Mouse (Mus musculus) midbrain, embryonic 12.5 days (tissue): ENCODE measurements around the gene Brms1. TPM values are rescaled to one million over a fixed set of nuclear protein-coding genes. Genes with fewer than 3 reads are reported as not detected.

Experiments used
- ATAC-seq: fragments of 200-750 bp; cut with Nextera tagmentation; 2 replicates; pipeline ENCODE4 v1.8.0; 2017; ENCODE audit warnings: low read depth, moderate TSS enrichment, moderate library complexity; ENCODE audit not compliant: low FRiP score
- H3K27ac ChIP-seq: fragments of 300-500 bp; sonication (generic); replicated peaks from 2 replicates; pipeline ENCODE4 v1.5.1; 2016; ENCODE audit warnings: mild to moderate bottlenecking
- H3K27me3 ChIP-seq: fragments of 300-500 bp; sonication (generic); 2 replicates; pipeline ENCODE4 v1.6.1; 2016; ENCODE audit warnings: mild to moderate bottlenecking
- H3K36me3 ChIP-seq: fragments of 300-500 bp; sonication (generic); 2 replicates; pipeline ENCODE4 v1.6.1; 2016
- H3K4me1 ChIP-seq: fragments of 300-500 bp; sonication (generic); 2 replicates; pipeline ENCODE4 v1.6.1; 2016
- H3K4me2 ChIP-seq: fragments of 300-500 bp; sonication (generic); replicated peaks from 2 replicates; pipeline ENCODE4 v1.6.1; 2016; ENCODE audit warnings: mild to moderate bottlenecking, moderate library complexity
- H3K4me3 ChIP-seq: fragments of 300-500 bp; sonication (generic); 2 replicates; pipeline ENCODE4 v1.5.1; 2016; ENCODE audit warnings: mild to moderate bottlenecking
- H3K9ac ChIP-seq: fragments of 300-500 bp; sonication (generic); replicated peaks from 2 replicates; pipeline ENCODE4 v1.6.1; 2016; ENCODE audit warnings: mild to moderate bottlenecking, moderate library complexity
- H3K9me3 ChIP-seq: fragments of 300-500 bp; sonication (generic); 2 replicates; pipeline ENCODE4 v1.6.1; 2016; ENCODE audit warnings: mild to moderate bottlenecking
- WGBS: fragments of 180-500 bp; shearing (Covaris S2); methylation state at CpG from one replicate; pipeline ENCODE4 v1.1.7; 2016; 5-methylcytosine and 5-hydroxymethylcytosine counted together
- polyA plus RNA-seq: library from polyadenylated mRNA; unstranded; fragments of >200 nt; fragmentation: Nextera tagmentation; extraction: Ambion mirVana; gene quantifications from 2 replicates; pipeline ENCODE4 v1.2.1, GENCODE M21; 2016

Brms1 gene
- polyA plus RNA-seq, 1 experiment from 2014 or later, result 63.7 TPM

DNA sequence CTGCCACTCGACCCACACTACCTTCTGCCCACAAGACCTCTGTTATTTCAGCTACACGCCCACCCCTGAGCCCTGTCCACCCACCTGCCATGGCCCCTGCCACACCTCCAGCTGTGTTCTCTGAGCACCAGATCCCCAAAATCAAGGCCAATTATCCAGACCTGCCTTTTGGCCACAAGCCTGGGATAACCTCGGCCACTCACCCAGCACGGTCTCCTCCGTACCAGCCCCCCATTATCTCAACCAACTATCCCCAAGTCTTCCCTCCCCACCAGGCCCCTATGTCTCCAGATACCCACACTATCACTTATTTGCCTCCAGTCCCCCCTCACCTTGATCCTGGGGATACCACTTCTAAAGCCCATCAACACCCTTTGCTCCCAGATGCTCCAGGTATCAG is 28.3 kb downstream of the Brms1 start:
- Histone ChIP-seq H3K36me3 (no peaks in the 10 kb centered on the region), H3K4me3 (no peak overlapping the region), H3K9me3 (no peaks in the 10 kb centered on the region), H3K4me1 (peaks cover 57% of the 10 kb centered on the region), H3K27me3 (peaks cover 82% of the 10 kb centered on the region), H3K4me2 (no peak overlapping the region; the same call in 1 of the 2 replicates), H3K27ac (no peak overlapping the region), H3K9ac (no peak overlapping the region)
- 88% methylated on average over 5 of the region's 5 CpGs for WGBS
- ATAC-seq, result no peak

DNA sequence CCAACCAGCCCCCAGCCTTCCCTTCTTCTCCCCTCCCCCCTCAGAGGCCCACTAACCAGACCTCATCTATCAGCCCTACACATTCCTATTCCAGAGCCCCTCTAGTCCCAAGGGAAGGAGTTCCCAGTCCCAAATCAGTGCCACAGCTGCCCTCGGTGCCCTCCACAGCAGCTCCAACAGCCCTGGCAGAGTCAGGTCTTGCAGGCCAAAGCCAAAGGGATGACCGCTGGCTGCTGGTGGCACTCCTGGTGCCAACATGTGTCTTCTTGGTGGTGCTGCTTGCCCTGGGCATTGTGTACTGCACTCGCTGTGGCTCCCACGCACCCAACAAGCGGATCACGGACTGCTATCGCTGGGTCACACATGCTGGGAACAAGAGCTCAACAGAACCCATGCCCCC is 28.8 kb downstream of the Brms1 start:
- no peak for ATAC-seq
- Histone ChIP-seq H3K4me2 (peak overlapping the region; percentile 17; the same call in 1 of the 2 replicates), H3K27me3 (peaks cover 82% of the 10 kb centered on the region), H3K36me3 (no peaks in the 10 kb centered on the region), H3K27ac (no peak overlapping the region), H3K9me3 (no peaks in the 10 kb centered on the region), H3K4me3 (no peak overlapping the region), H3K4me1 (peaks cover 57% of the 10 kb centered on the region), H3K9ac (no peak overlapping the region)
- WGBS, result 76% methylated on average over 7 of the region's 7 CpGs

GRCm38 (mm10) chr19:5071077-5071476 is 29.9 kb downstream of the Brms1 start:
- 7% methylated on average over 11 of the region's 11 CpGs for WGBS
- peaks cover 76% of the 10 kb centered on the region for H3K27me3 ChIP-seq

DNA sequence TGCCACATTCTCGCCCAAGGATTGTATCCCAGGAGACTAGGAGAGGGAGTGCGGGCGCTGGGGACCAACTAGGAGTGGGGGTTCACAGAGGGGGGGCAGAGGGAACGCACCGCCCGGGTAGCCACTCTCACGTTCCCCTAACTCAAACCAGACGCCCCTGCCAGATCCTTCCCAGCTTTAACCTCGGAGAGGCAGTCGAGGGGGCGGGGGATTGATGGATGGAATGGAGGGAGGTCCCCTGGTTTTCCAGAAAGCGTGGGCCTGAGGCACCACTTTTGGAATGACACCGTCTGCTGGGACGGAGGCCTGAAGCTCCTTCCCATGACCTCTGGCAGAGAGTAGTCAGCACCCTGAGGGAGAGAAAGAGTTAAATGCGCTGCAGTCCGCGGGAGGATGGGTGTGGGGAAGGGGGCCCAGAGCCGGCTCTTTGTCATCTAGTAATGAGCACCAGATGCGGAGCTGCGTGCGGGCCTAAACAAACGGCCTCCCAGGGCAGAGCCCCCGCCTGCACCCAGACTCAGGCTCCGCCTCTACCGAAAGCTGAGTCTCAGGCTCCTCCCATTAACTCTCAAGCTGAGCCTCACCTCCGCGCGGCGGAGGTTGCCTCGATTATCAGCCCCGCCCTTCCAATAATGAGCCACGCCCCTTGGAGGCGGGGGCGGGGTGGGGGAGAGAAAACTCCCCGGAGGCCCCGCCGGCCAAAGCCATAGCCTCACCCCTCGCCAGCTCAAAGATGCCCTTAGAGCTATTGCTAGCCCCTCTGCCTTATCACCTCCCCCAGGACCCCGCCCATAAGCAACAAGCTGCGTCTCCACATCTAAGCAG is 30.6 kb downstream of the Brms1 start:
- Histone ChIP-seq H3K27ac (peak overlapping the region; percentile 66), H3K9me3 (no peaks in the 10 kb centered on the region), H3K9ac (peak overlapping the region; percentile 54), H3K4me2 (peak overlapping the region; percentile 67), H3K4me3 (peak overlapping the region; percentile 40), H3K36me3 (no peaks in the 10 kb centered on the region), H3K4me1 (peaks cover 57% of the 10 kb centered on the region), H3K27me3 (peaks cover 69% of the 10 kb centered on the region)
- 1% methylated on average over 39 of the region's 40 CpGs for WGBS
- ATAC-seq, result peak; percentile 85

More at GRCm38 (mm10) chr19:5071077-5071476, 29.9 kb downstream of the Brms1 start:
- no peak for ATAC-seq
- H3K4me2 ChIP-seq, result peak overlapping the region; percentile 67
- peak overlapping the region; percentile 66 for H3K27ac ChIP-seq
- peak overlapping the region; percentile 40 for H3K4me3 ChIP-seq
- H3K4me1 ChIP-seq, result peaks cover 57% of the 10 kb centered on the region
- peak overlapping the region; percentile 54 for H3K9ac ChIP-seq
- no peaks in the 10 kb centered on the region for H3K9me3 ChIP-seq
- no peaks in the 10 kb centered on the region for H3K36me3 ChIP-seq

DNA sequence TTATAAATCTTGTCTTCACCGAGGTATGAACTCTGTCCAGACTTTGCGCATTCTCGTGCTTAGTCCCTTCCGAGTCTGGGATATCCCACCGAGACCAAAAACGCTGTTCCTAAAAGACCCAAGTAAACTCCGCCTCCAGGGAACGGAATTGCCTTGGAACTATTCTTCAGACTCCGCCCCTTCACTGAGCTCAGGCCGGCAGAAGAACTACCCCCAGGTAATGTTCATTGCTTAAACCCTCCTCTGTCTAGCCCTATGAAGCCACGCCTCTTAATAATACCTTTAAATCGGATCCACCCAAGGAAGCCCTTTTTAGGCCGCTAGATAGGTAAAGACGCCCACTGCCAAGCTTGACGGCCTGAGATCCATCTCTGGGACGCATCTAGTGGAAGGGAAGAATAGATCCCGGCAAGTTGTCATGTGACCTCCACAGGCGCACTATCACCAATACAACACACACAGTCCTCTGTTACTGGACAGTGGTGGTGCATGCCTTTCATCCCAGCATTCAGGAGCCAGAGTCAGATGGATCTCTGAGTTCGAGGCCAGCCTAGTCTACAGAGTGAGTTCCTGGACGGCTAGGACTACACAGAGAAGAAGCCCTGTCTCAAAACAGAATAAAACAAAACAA is 31.4 kb downstream of the Brms1 start:
- Histone ChIP-seq H3K4me1 (peaks cover 49% of the 10 kb centered on the region), H3K9me3 (no peaks in the 10 kb centered on the region), H3K4me3 (peak overlapping the region; percentile 40), H3K36me3 (no peaks in the 10 kb centered on the region), H3K27me3 (peaks cover 61% of the 10 kb centered on the region), H3K27ac (0 out of 2 replicates have a peak overlapping the region, but pooled peaks have one; percentile 66), H3K9ac (peak overlapping the region; percentile 54), H3K4me2 (peak overlapping the region; percentile 67)
- WGBS, result 3% methylated on average over 20 of the region's 20 CpGs
- ATAC-seq, result peak; percentile 11

DNA sequence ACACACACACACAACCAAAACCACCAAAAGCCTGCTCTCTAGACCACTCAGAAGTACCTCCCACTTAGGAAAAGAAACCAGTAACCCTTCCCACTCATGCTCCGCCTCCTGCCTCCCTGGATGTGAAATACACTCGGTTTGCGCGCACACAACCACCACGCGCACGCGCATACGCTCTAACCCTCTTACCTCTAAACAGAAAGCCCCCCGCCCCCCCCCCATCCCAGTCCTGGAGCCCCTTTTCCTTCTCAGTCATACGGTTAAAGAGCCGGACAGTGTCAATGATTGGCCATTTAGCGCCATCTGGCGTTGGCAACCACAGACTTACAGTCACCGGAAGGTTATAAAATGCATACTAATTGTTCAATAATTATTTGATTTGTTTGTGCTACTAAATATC is 31.9 kb downstream of the Brms1 start:
- peaks cover 56% of the 10 kb centered on the region for H3K27me3 ChIP-seq
- no peak overlapping the region for H3K9ac ChIP-seq
- no peak overlapping the region for H3K27ac ChIP-seq
- H3K9me3 ChIP-seq, result no peaks in the 10 kb centered on the region
- H3K4me3 ChIP-seq, result peak overlapping the region; percentile 40
- peak; percentile 17; the same call in 1 of the 2 replicates for ATAC-seq
- 2% methylated on average over 15 of the region's 15 CpGs for WGBS
- peak overlapping the region; percentile 67 for H3K4me2 ChIP-seq
- H3K4me1 ChIP-seq, result peaks cover 44% of the 10 kb centered on the region
- no peaks in the 10 kb centered on the region for H3K36me3 ChIP-seq

DNA sequence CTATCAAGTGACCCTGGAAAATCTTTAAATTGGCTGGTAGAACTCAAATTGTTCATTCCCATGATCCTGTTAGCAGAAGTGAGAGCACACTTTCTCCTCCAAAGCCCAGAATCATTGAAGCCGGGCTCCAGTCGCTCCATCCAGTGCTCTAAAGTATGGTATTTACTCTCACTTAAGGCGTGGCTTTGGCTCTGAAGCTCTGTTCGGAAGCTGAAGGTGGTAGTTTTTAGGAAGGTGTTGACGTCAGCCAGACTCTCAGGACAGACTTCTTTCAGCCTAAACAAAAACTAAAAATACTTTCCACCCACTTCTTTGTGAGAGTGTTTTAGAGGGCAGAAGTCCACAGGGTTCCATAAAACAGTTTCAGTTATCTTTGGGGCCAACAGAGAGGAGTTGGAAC is 32.4 kb downstream of the Brms1 start:
- Histone ChIP-seq H3K4me2 (no peak overlapping the region), H3K27ac (no peak overlapping the region), H3K36me3 (no peaks in the 10 kb centered on the region), H3K9ac (no peak overlapping the region), H3K27me3 (peaks cover 55% of the 10 kb centered on the region), H3K4me1 (peaks cover 39% of the 10 kb centered on the region), H3K9me3 (no peaks in the 10 kb centered on the region), H3K4me3 (no peak overlapping the region)
- WGBS, result 51% methylated on average over 5 of the region's 5 CpGs
- ATAC-seq, result no peak

- no peak overlapping the region for H3K9ac ChIP-seq
- H3K4me2 ChIP-seq, result no peak overlapping the region
- H3K27me3 ChIP-seq, result peaks cover 64% of the 10 kb centered on the region
- H3K36me3 ChIP-seq, result no peaks in the 10 kb centered on the region
- H3K27ac ChIP-seq, result no peak overlapping the region
- H3K4me1 ChIP-seq, result no peaks in the 10 kb centered on the region
- 95% methylated on average over 1 of the region's 1 CpGs for WGBS
- no peak for ATAC-seq
- H3K4me3 ChIP-seq, result no peak overlapping the region
- H3K9me3 ChIP-seq, result no peaks in the 10 kb centered on the region
Measured at GRCm38 (mm10) chr19:5079279-5079678, 38.1 kb downstream of the Brms1 start.

DNA sequence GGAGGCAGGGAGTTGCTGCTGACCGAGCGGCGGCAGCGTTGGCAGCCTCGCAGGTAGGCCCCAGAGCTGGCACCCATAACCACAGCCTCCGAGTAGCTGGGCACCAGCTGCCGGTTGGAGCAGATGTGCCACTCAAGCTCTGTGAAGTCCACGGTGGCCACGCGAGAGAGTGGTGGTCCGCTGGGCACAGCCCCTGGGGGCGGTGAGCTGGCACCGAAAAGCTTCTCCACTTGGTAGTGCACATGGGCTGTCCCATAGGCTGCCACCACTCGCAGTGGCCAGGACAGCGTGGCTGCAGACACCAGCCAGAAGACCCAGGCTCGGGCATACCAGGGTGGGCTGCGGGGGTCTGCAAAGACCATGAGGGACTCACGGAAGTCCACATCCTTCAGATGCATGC is 40.9 kb downstream of the Brms1 start:
- H3K36me3 ChIP-seq, result no peaks in the 10 kb centered on the region
- H3K4me2 ChIP-seq, result no peak overlapping the region
- ATAC-seq, result no peak
- peaks cover 77% of the 10 kb centered on the region for H3K27me3 ChIP-seq
- 67% methylated on average over 18 of the region's 18 CpGs for WGBS
- H3K9me3 ChIP-seq, result no peaks in the 10 kb centered on the region
- H3K9ac ChIP-seq, result no peak overlapping the region
- H3K27ac ChIP-seq, result no peak overlapping the region
- H3K4me3 ChIP-seq, result no peak overlapping the region
- H3K4me1 ChIP-seq, result peaks cover 9% of the 10 kb centered on the region

GRCm38 (mm10) chr19:5082596-5082995 is 41.4 kb downstream of the Brms1 start:
- no peak for ATAC-seq
- no peaks in the 10 kb centered on the region for H3K9me3 ChIP-seq
- H3K9ac ChIP-seq, result no peak overlapping the region
- H3K4me1 ChIP-seq, result peaks cover 14% of the 10 kb centered on the region
- 77% methylated on average over 24 of the region's 24 CpGs for WGBS
- peaks cover 77% of the 10 kb centered on the region for H3K27me3 ChIP-seq
- no peaks in the 10 kb centered on the region for H3K36me3 ChIP-seq
- H3K4me2 ChIP-seq, result no peak overlapping the region
- H3K27ac ChIP-seq, result no peak overlapping the region
- no peak overlapping the region for H3K4me3 ChIP-seq

- Histone ChIP-seq H3K4me3 (peak overlapping the region; percentile 47; the same call in 1 of the 2 replicates), H3K4me2 (peak overlapping the region; percentile 72; the same call in 1 of the 2 replicates), H3K27ac (no peak overlapping the region), H3K9me3 (no peaks in the 10 kb centered on the region), H3K36me3 (no peaks in the 10 kb centered on the region), H3K4me1 (peaks cover 22% of the 10 kb centered on the region), H3K9ac (no peak overlapping the region), H3K27me3 (peaks cover 73% of the 10 kb centered on the region)
- 75% methylated on average over 3 of the region's 3 CpGs for WGBS
- ATAC-seq, result no peak
Measured at GRCm38 (mm10) chr19:5083961-5084833, 43.0 kb downstream of the Brms1 start.
